Mouse (Mus musculus): ENCODE measurements around the gene Zfp991. TPM values are rescaled to one million over a fixed set of nuclear protein-coding genes. Genes with fewer than 3 reads are reported as not detected.
"Not testable (repeated sequence)": the region's sequence is repeated elsewhere in the genome, so short reads cannot be mapped to it uniquely, and the experiment has no call there.

Zfp991 gene
- total RNA-seq, 2 experiments from 2014 or later: 8.9 to 9.9 TPM

DNA sequence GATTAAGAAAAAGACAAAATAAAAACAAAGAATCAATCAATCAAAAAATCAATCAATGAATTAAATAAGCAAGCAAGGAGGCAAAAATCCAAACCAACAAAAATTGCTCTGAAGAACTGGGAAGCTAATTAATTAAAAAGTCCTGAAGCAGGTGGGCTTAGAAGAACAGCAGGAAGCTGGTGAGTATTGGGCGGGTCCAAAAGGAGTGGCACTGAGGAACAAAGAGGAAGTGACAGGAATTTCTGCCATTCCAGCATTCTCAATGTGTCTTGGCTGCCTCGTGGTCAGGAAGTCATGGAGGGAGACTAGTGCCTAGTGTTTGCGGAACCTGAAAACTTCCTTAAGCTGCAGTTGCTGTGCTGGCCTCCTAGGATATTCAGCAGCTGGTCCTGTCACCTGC, 98.2 kb downstream of the Zfp991 start:
- intact Hi-C loops (cut with DNase I); DNase-seq (ENCODE audit: low spot score in 2 of 2): not testable (repeated sequence)

Other genes with a start within 250 kb of the Zfp991 start
- not detected for gene Gm21411, start 222.4 kb upstream of the Zfp991 start, total RNA-seq (2021)
- not detected for gene Zfp989, start 160.1 kb upstream of the Zfp991 start, total RNA-seq (2021)
- under 1 TPM; 0.15 to 0.23 TPM for gene Rex2, start 110.2 kb upstream of the Zfp991 start, total RNA-seq (2021)
- under 1 TPM; 0.13 to 0.19 TPM for gene Zfp988, start 173.6 kb downstream of the Zfp991 start, total RNA-seq (2021)
- gene Zfp978, start 229.3 kb downstream of the Zfp991 start, total RNA-seq (2021): under 1 TPM in 1 of 2 experiments, not detected in 1; 0.37 TPM

Data from left cerebral cortex, postnatal 14 days (tissue).